Mouse (Mus musculus) heart, postnatal 0 days (tissue): ENCODE measurements around the gene Nqo2.

Experiments
- CTCF ChIP-seq: IDR thresholded peaks from 2 replicates; pipeline ENCODE4 v1.5.1; 2016; ENCODE audit warnings: antibody characterized with exemption, control low read depth, low read depth
- EP300 ChIP-seq: IDR thresholded peaks from 2 replicates; pipeline ENCODE4 v1.6.1; 2016; ENCODE audit warnings: antibody characterized with exemption, low read depth

DNA sequence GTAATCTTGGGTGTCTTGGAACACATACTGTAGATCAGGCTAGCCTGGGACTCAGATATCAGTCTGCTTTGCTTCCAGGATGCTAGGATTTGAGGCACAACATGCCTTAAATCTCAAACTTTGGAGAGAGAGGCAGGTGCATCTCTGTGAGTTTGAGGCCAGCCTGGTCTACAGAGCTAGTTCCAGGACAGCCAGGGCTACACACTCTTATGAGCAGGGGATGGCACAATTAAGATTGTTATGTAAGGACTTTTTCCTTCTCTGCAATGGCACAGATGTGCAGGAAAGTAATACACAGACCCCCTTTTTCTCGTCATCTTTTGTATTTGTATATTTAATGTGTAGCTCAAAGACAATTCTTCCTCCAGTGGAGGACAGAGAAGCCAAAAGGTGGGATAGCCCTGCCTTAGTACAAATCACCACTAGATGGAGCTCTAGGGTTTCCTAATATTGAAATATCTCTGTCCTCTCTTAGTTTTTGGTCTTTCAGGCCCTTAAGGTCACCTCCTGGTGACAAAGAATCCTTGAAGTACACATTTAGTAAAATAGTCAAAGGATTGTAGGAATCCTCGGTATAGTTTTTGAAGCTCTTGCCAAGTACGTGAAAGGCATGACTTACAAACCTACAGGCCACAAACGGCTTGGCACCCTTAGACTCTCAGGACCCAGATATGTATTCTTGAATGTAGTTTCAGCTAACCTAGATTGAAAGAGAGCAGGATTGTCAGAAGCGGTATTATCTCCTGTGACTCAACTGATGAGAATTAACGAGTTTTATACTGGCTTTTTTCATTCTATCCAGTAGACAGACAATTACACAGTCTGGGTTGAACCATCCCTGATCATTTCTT is 7.7 kb upstream of the Nqo2 start:
- TF ChIP-seq CTCF (peak; percentile 68), EP300 (no peak)
